Mouse (Mus musculus): ENCODE data around the gene Abca1. TPM values are rescaled to one million over a fixed set of nuclear protein-coding genes. Genes with fewer than 3 reads are reported as not detected.

The Abca1 gene
- polyA plus RNA-seq, 1 experiment from 2014 or later, result 6.8 TPM

DNA sequence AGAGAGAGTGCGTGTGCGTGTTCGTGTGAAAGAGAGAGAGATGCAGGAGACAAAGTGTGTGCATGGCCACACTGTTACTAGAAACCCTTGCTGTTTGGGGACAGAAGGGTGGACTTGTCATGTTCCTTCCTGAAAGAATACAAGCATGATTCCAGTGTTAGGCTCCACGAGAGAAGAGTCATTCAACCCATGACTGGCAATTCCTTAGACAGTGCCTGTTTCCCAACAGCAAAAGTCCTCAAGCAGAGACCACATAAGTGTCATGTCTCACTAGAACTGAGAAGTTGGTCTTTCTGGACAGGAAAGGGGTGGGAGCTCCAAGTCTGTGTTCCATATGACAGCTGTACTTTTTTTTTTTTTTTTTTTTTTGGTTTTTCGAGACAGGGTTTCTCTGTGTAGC lies 10.1 kb downstream of the Abca1 start:
- H3K27me3 ChIP-seq, result no peaks in the 10 kb centered on the region
- H3K36me3 ChIP-seq, result no peaks in the 10 kb centered on the region
- H3K4me1 ChIP-seq (replicated peaks), result peaks cover 6% of the 10 kb centered on the region; the same call in 1 of the 2 replicates
- ATAC-seq (ENCODE audit: insufficient number of reproducible peaks, insufficient read depth, low FRiP score, low TSS enrichment, low read depth), result no peak
- no peak overlapping the region for H3K4me3 ChIP-seq (replicated peaks)
- WGBS, result 96% methylated on average over 4 of the region's 5 CpGs
- H3K9me3 ChIP-seq, result no peaks in the 10 kb centered on the region
- H3K27ac ChIP-seq, result no peak overlapping the region
- no peak overlapping the region for H3K4me2 ChIP-seq
- H3K9ac ChIP-seq (replicated peaks), result no peak overlapping the region

DNA sequence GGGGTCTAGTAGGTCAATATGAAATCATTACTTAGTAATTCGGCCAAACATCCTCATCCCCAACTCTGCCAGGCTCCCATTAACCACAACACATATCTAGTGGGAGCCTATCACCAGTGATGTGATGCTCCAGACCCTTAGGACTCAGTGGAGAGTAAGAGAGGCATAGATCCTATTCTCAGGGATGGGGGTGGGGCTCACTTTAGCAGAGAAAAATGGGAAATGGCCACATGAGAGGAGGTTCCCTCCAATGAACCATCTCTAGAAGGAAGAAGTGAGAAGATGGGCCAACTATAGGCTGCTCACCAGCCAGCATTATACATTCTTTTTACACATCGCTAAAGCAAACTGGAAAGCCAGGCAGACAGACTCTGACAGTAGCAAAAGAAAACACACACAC lies 10.9 kb downstream of the Abca1 start:
- no peak for ATAC-seq (ENCODE audit: insufficient number of reproducible peaks, insufficient read depth, low FRiP score, low TSS enrichment, low read depth)
- Histone ChIP-seq H3K4me3 (replicated peaks) (no peak overlapping the region), H3K4me2 (no peak overlapping the region), H3K27me3 (no peaks in the 10 kb centered on the region), H3K9ac (replicated peaks) (no peak overlapping the region), H3K36me3 (no peaks in the 10 kb centered on the region), H3K9me3 (no peaks in the 10 kb centered on the region), H3K27ac (no peak overlapping the region), H3K4me1 (replicated peaks) (peaks cover 6% of the 10 kb centered on the region; the same call in 1 of the 2 replicates)
- WGBS, result 90% methylated on average over 2 of the region's 2 CpGs

DNA sequence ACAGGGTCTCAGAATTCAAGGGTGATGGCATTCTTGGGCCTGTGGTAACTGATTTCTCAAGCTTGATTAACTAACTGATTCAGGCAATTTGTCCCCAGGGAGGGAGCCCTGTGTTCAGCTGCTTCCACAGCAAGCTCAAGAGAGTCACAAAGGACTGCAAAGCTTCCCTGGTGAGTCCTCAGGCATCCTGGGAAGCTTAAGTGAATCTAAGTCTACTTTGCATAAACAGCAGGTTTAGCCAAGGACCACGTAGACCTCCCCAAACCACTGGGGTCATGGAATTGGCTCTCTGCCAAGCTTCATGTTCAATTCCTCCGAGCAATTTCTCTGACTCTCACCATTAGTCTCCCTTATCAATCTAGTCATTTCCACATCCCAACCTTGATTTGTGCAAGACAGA lies 12.2 kb downstream of the Abca1 start:
- H3K27ac ChIP-seq, result no peak overlapping the region
- WGBS, result 25% methylated on average over 2 of the region's 2 CpGs
- no peak overlapping the region for H3K9ac ChIP-seq (replicated peaks)
- no peak overlapping the region for H3K4me3 ChIP-seq (replicated peaks)
- no peaks in the 10 kb centered on the region for H3K9me3 ChIP-seq
- ATAC-seq (ENCODE audit: insufficient number of reproducible peaks, insufficient read depth, low FRiP score, low TSS enrichment, low read depth), result no peak
- no peaks in the 10 kb centered on the region for H3K27me3 ChIP-seq
- H3K36me3 ChIP-seq, result no peaks in the 10 kb centered on the region
- peaks cover 6% of the 10 kb centered on the region; the same call in 1 of the 2 replicates for H3K4me1 ChIP-seq (replicated peaks)
- no peak overlapping the region for H3K4me2 ChIP-seq

DNA sequence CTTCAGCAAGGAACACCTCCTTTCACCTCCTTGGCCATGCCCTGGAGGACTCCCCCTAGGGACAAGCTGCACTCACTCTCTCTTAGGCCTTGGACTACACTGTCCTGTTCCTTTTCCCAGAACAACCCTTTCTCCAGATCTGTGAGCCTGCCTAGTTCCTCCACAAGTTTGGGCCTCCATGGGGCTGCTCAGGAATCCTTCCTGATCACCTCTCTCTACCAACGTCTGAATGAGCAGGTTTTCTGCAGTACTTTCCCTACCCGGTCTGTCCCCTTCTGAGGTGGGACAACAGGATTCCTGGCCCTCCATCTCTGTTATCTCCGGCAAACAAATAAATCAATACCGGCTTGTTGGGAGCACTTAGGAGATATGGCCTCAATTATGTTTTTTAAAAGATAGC lies 12.6 kb downstream of the Abca1 start:
- ATAC-seq (ENCODE audit: insufficient number of reproducible peaks, insufficient read depth, low FRiP score, low TSS enrichment, low read depth), result no peak
- no peaks in the 10 kb centered on the region for H3K9me3 ChIP-seq
- no peak overlapping the region for H3K27ac ChIP-seq
- H3K27me3 ChIP-seq, result no peaks in the 10 kb centered on the region
- H3K4me3 ChIP-seq (replicated peaks), result no peak overlapping the region
- no peak overlapping the region for H3K4me2 ChIP-seq
- peaks cover 6% of the 10 kb centered on the region; the same call in 1 of the 2 replicates for H3K4me1 ChIP-seq (replicated peaks)
- H3K36me3 ChIP-seq, result no peaks in the 10 kb centered on the region
- H3K9ac ChIP-seq (replicated peaks), result no peak overlapping the region
- 66% methylated on average over 4 of the region's 4 CpGs for WGBS

DNA sequence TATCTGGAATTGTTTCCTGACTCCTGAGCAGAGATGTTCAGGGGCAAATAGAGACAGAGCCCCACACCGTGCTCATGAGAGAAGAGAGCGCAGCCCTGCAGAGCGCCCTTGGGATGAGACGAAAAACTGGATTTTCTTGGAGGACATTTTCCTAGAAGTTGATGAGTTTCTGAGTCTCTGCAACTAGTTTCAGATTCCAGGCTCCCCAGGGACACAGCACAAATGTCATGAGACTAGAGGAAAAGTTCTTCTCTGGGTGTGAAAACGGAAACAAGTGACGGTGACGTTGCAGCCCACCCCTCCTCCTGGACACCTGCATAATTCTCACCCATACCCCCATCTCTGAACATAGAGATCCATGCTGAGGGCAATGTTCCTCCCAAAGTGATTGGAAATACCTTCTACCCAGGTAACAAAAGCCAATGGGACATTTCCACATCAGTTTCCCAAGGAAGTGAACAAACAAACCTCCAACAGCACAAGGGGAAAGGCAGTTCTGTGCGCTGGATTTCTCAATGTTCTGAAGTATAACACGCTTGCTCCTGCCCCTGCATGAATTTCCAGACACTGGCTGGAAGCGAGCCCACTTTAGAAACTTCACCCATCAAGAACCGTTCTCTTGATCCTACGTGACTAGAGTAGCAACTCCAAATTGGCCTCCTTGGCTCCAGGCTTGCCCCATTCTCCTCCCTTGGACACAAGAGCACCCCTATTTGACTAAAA lies 13.3 kb downstream of the Abca1 start:
- WGBS, result 88% methylated on average over 12 of the region's 12 CpGs
- no peak overlapping the region for H3K4me3 ChIP-seq (replicated peaks)
- H3K4me2 ChIP-seq, result no peak overlapping the region
- H3K4me1 ChIP-seq (replicated peaks), result peaks cover 6% of the 10 kb centered on the region; the same call in 1 of the 2 replicates
- no peaks in the 10 kb centered on the region for H3K36me3 ChIP-seq
- H3K9me3 ChIP-seq, result no peaks in the 10 kb centered on the region
- ATAC-seq (ENCODE audit: insufficient number of reproducible peaks, insufficient read depth, low FRiP score, low TSS enrichment, low read depth), result no peak
- H3K27me3 ChIP-seq, result no peaks in the 10 kb centered on the region
- H3K9ac ChIP-seq (replicated peaks), result no peak overlapping the region
- H3K27ac ChIP-seq, result no peak overlapping the region

DNA sequence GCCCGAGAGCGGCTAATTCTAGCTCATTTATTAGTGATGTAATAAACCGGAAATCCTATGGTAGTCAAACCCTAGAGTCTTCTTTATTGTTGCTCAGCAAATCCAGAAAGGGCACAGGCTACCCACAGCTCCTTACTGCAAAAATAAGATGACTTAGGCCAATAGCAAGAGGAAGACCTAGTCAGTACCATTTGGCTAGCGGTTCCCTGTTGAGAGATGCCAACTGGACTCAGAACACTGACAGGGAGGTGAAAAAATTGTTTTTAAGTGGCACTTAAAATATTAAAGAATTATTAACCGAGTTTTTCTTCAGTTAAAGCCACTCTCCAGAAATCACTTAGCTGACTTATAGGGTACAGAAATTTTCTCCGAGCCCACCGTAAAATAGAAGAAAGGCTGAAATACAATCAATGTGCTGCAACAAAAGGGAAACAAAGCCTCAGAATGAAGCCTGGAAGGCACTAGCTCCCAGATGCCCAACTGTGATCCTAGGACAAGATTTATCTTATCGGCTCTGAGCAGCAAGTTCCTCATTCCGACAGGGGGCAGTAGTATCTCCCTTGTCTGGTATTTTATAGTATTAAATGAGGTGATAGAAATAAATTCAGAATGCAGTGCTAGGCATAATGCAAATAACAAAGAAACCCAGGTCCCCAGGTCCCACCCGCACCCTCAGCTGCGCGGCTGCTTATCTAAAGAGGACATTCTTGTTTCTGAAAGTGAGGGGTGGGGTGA lies 14.1 kb downstream of the Abca1 start:
- Histone ChIP-seq H3K9ac (replicated peaks) (no peak overlapping the region), H3K36me3 (peaks cover 4% of the 10 kb centered on the region; the same call in 1 of the 2 replicates), H3K27me3 (no peaks in the 10 kb centered on the region), H3K4me1 (replicated peaks) (peaks cover 6% of the 10 kb centered on the region; the same call in 1 of the 2 replicates), H3K4me2 (no peak overlapping the region), H3K4me3 (replicated peaks) (no peak overlapping the region), H3K9me3 (no peaks in the 10 kb centered on the region), H3K27ac (no peak overlapping the region)
- no peak for ATAC-seq (ENCODE audit: insufficient number of reproducible peaks, insufficient read depth, low FRiP score, low TSS enrichment, low read depth)
- 91% methylated on average over 12 of the region's 12 CpGs for WGBS

DNA sequence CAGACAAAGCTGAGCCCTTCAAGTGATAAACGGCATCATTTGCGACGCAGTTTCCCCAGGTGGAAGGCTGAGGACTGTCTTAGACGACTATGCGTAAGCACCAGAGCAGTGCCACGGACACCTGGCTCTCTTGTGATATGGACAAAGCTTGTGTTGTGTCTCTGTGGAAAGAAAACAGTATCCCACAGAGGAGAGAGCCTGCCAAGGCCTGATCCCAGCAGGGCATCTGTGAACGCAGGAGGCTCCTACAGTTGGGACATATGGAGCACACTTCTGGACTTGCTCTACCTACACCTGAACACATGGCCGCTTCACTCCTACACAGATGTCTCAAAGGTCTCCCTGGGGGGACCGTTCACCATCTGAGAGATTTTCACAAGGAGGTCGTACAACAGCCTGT lies 15.1 kb downstream of the Abca1 start:
- H3K36me3 ChIP-seq, result peaks cover 6% of the 10 kb centered on the region; the same call in 1 of the 2 replicates
- H3K9ac ChIP-seq (replicated peaks), result no peak overlapping the region

DNA sequence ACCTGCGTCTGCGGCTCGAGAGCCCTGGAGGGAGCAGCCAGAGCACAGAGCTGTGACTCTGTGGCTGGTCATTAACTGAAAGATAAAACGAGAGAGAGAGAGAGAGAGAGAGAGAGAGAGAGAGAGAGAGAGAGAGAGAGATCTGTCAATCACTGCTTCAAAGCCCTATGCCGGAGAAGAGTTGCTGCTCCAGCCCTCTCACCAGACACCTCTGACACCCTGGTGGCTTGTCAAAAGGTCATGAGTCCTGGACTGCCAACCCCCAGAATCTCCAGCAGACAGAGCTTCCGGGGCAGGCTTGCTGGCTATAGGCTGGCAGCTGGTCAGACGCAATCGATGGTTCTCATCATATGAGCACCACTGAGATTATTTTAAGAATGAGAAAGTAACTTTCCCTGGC lies 15.7 kb downstream of the Abca1 start:
- H3K27ac ChIP-seq, result no peak overlapping the region
- 66% methylated on average over 8 of the region's 8 CpGs for WGBS
- no peak overlapping the region for H3K4me3 ChIP-seq (replicated peaks)
- ATAC-seq (ENCODE audit: insufficient number of reproducible peaks, insufficient read depth, low FRiP score, low TSS enrichment, low read depth), result no peak
- no peaks in the 10 kb centered on the region for H3K27me3 ChIP-seq
- no peak overlapping the region for H3K4me2 ChIP-seq
- peaks cover 6% of the 10 kb centered on the region; the same call in 1 of the 2 replicates for H3K36me3 ChIP-seq
- H3K9me3 ChIP-seq, result no peaks in the 10 kb centered on the region
- H3K4me1 ChIP-seq (replicated peaks), result peaks cover 6% of the 10 kb centered on the region; the same call in 1 of the 2 replicates
- no peak overlapping the region for H3K9ac ChIP-seq (replicated peaks)

More for the DNA sequence above, 15.1 kb downstream of the Abca1 start:
- H3K27me3 ChIP-seq, result no peaks in the 10 kb centered on the region
- H3K4me1 ChIP-seq (replicated peaks), result peaks cover 6% of the 10 kb centered on the region; the same call in 1 of the 2 replicates
- no peak overlapping the region for H3K4me3 ChIP-seq (replicated peaks)
- H3K4me2 ChIP-seq, result no peak overlapping the region
- no peak overlapping the region for H3K27ac ChIP-seq
- WGBS, result 68% methylated on average over 10 of the region's 10 CpGs
- no peak for ATAC-seq (ENCODE audit: insufficient number of reproducible peaks, insufficient read depth, low FRiP score, low TSS enrichment, low read depth)
- no peaks in the 10 kb centered on the region for H3K9me3 ChIP-seq

DNA sequence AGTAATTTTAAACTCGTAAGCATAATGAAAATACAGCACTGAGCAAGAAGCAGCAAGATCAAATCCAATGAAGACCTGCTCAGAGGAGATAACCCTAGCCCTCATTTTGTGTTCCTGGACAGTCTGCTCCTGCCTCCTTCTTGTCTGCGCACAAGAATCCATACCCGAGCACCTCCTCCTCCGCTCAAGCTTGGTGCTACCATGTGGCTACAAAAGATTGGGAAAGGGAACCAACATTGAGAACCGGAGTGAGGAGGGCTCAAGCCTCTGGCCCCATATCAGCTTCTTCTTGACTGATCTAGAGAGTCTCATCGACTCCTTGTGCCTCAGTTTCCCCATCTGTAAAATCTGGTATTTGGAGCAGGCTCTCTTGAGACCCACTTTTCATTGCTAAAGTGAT lies 19.0 kb downstream of the Abca1 start:
- Histone ChIP-seq H3K27me3 (no peaks in the 10 kb centered on the region), H3K4me2 (no peak overlapping the region), H3K4me1 (replicated peaks) (peaks cover 3% of the 10 kb centered on the region; the same call in 1 of the 2 replicates), H3K4me3 (replicated peaks) (no peak overlapping the region), H3K36me3 (peaks cover 6% of the 10 kb centered on the region; the same call in 1 of the 2 replicates), H3K9ac (replicated peaks) (no peak overlapping the region), H3K27ac (no peak overlapping the region), H3K9me3 (no peaks in the 10 kb centered on the region)
- no peak for ATAC-seq (ENCODE audit: insufficient number of reproducible peaks, insufficient read depth, low FRiP score, low TSS enrichment, low read depth)
- WGBS, result 93% methylated on average over 6 of the region's 6 CpGs

DNA sequence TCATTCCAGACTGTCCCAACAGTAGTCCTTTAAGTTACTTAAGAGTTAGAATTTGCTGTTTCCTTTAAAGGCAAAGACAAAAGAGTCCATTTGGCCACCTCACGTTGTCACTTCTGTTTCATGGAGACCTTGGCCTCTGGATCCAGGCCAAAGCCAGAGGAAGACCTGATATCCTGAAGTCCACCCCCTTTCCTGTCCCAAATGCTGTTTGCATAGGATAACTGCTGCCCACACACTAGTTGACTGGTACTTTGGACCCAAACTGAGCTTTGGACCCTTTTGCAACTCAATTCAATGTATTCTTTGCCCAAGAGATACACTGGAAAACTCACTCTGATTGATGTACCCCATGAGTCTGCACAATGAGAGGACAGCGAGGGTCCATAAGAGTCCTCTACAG lies 20.2 kb downstream of the Abca1 start:
- H3K9ac ChIP-seq (replicated peaks), result no peak overlapping the region
- H3K27me3 ChIP-seq, result no peaks in the 10 kb centered on the region
- H3K36me3 ChIP-seq, result peaks cover 6% of the 10 kb centered on the region; the same call in 1 of the 2 replicates
- no peak overlapping the region for H3K4me2 ChIP-seq
- no peaks in the 10 kb centered on the region for H3K9me3 ChIP-seq
- H3K4me3 ChIP-seq (replicated peaks), result no peak overlapping the region
- no peak for ATAC-seq (ENCODE audit: insufficient number of reproducible peaks, insufficient read depth, low FRiP score, low TSS enrichment, low read depth)
- no peak overlapping the region for H3K27ac ChIP-seq
- no peaks in the 10 kb centered on the region for H3K4me1 ChIP-seq (replicated peaks)
- WGBS, result 89% methylated on average over 2 of the region's 2 CpGs

DNA sequence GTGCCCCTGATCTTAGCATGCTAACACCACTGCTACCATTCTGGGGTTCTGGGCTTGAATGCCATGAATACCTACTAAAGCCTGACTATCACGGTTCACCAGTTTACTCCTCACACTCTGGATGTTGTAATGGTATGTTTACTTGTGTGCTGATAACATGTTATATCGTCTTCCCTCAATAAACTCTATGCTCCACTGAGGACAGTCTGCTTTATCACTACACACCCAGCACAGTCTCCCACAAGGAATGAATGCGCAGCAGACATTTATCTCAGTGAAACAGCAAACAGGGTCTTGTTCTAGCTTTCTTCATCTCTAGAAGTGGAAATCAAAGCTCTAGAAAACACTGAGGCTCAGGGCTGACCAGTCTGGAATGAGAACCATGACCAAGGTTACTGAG lies 20.7 kb downstream of the Abca1 start:
- no peak for ATAC-seq (ENCODE audit: insufficient number of reproducible peaks, insufficient read depth, low FRiP score, low TSS enrichment, low read depth)
- Histone ChIP-seq H3K4me1 (replicated peaks) (no peaks in the 10 kb centered on the region), H3K27ac (no peak overlapping the region), H3K27me3 (no peaks in the 10 kb centered on the region), H3K4me3 (replicated peaks) (no peak overlapping the region), H3K9ac (replicated peaks) (no peak overlapping the region), H3K4me2 (no peak overlapping the region), H3K9me3 (no peaks in the 10 kb centered on the region), H3K36me3 (peaks cover 6% of the 10 kb centered on the region; the same call in 1 of the 2 replicates)
- WGBS, result 93% methylated on average over 3 of the region's 3 CpGs

Data from limb, embryonic 12.5 days (tissue).